Mouse (Mus musculus) urinary bladder, postnatal 4 days (tissue): ENCODE results near the gene Gm20877.
"Not testable (repeated sequence)": the region's sequence is repeated elsewhere in the genome, so short reads cannot be mapped to it uniquely, and the experiment has no call there.

ENCODE experiments used
- DNase-seq, 2 experiments: peaks; one replicate each; pipeline ENCODE4 v3.0.0; 2021 to 2022; ENCODE audit warnings: low spot score in 2 of 2

Gene Gm20877

GRCm38 (mm10) chrY:17093573-17093972, at the start of gene Gm20877:
Gene Gm20877, plus strand, starts transcription at chrY:17093873.
- not testable (repeated sequence) for DNase-seq
